Mouse (Mus musculus): ENCODE measurements around the gene Rhcg.

Rhcg gene

GRCm38 (mm10) chr7:79617418-79617817 is at the start of gene Rhcg:
Rhcg (minus strand) TSS chr7:79617657.
- no peak for DNase-seq

GRCm38 (mm10) chr7:79666690-79667089 is 49.2 kb upstream of the Rhcg start:
- no peak for DNase-seq

GRCm38 (mm10) chr7:79661253-79661890 is 43.9 kb upstream of the Rhcg start:
- no peak for DNase-seq

- peak in 1 of 2 experiments; percentile 10 for DNase-seq
Measured at GRCm38 (mm10) chr7:79660291-79661150, 43.1 kb upstream of the Rhcg start.

GRCm38 (mm10) chr7:79659578-79660290 is 42.3 kb upstream of the Rhcg start, which contains the start of gene Ticrr:
Ticrr (plus strand) TSS chr7:79660196.
- peak; percentile 89 to 95 for DNase-seq

- no peak for DNase-seq
Measured at GRCm38 (mm10) chr7:79654586-79654985, 37.1 kb upstream of the Rhcg start.

- DNase-seq = no peak
Measured at GRCm38 (mm10) chr7:79654185-79654584, 36.7 kb upstream of the Rhcg start.

- DNase-seq = peak; percentile 33 to 51
Measured at GRCm38 (mm10) chr7:79649005-79649404, 31.5 kb upstream of the Rhcg start.

GRCm38 (mm10) chr7:79647233-79647632 is 29.8 kb upstream of the Rhcg start:
- no peak for DNase-seq

GRCm38 (mm10) chr7:79631773-79632348 is 14.4 kb upstream of the Rhcg start:
- no peak for DNase-seq

- DNase-seq = no peak
Measured at GRCm38 (mm10) chr7:79628271-79628913, 10.9 kb upstream of the Rhcg start.

- DNase-seq = no peak
Measured at GRCm38 (mm10) chr7:79626170-79626569, 8.7 kb upstream of the Rhcg start.

- no peak for DNase-seq
Measured at GRCm38 (mm10) chr7:79623086-79623485, 5.6 kb upstream of the Rhcg start.

GRCm38 (mm10) chr7:79619493-79619892 is 2.0 kb upstream of the Rhcg start:
- no peak for DNase-seq

- no peak for DNase-seq
Measured at GRCm38 (mm10) chr7:79615941-79616340, 1.5 kb downstream of the Rhcg start.

- no peak for DNase-seq
Measured at GRCm38 (mm10) chr7:79615008-79615407, 2.4 kb downstream of the Rhcg start.

GRCm38 (mm10) chr7:79613314-79613713 is 4.1 kb downstream of the Rhcg start:
- no peak for DNase-seq

- peak; percentile 25 to 38 for DNase-seq
Measured at GRCm38 (mm10) chr7:79612783-79613182, 4.7 kb downstream of the Rhcg start.

- DNase-seq = no peak
Measured at GRCm38 (mm10) chr7:79611901-79612300, 5.6 kb downstream of the Rhcg start.

- DNase-seq = no peak
Measured at GRCm38 (mm10) chr7:79607263-79607921, 10.1 kb downstream of the Rhcg start.

- DNase-seq = no peak
Measured at GRCm38 (mm10) chr7:79606766-79607165, 10.7 kb downstream of the Rhcg start.

- no peak for DNase-seq
Measured at GRCm38 (mm10) chr7:79602006-79602405, 15.5 kb downstream of the Rhcg start.
